Mouse (Mus musculus) v-Abl transformed pro-B cells (cell line): ENCODE data around the gene Glipr2.

Experiments used
- in situ Hi-C, 2 experiments: fragments of 400-800 bp; cut with MboI; formaldehyde crosslinking; loops; one replicate each; pipeline ENCODE4 v1.15.1; 2025; ENCODE audit not compliant: unreplicated experiment in 2 of 2

The Glipr2 gene

GRCm38 (mm10) chr4:43957292-43957845, at the start of gene Glipr2:
TSS of gene Glipr2 (plus strand) at chr4:43957401.
- in situ Hi-C loops = loop anchor here in 1 of 2 experiments (5.0 kb wide), 1 partner anchor 55 kb away; no protein-coding TSS in a partner anchor

DNA sequence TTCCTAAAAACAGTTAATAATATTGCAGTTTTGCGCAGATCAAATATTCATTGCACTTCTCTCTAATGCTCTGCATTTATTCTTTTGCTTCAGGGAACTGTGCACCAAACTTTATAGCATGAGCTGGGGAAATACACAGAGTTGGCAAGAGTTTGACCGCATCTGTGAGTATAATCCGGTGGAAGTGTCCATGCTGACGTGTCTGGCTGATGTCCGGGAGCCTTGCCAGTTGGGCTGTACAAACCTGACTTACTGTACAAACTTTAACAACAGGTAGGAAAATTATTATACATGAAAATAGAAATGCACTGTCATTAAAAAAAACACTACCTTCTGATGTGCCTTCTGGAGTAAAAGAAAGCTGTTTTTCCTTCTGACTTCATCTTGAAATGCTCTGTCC, 39.0 kb upstream of the Glipr2 start:
- in situ Hi-C loops = no loop called here

DNA sequence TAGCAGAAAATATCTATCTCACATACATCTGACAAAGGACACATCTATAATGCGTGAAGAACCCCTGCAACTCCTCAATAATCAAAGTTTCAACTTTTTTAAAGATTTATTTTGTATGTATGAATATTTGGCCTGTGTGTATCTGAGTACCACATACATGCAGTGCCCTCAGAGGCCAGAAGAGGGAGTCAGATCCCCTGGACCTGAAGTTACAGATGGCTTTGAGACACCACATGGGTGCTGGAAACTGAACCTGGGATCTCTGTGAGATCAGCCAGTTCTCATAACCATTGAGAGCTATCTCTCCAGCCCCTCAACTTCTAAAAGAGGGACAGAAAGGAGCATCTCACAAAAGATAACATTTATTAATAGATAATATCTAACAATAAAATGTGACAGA, 36.6 kb upstream of the Glipr2 start:
- in situ Hi-C loops = loop anchor here (10.0 kb wide), 2 partner anchors 204 to 374 kb away; no protein-coding TSS in a partner anchor

- in situ Hi-C loops = loop anchor here (5.0 to 10.0 kb wide), 3 partner anchors 57 to 370 kb away; partner anchors contain the start of gene Ccin (in 2 of the 2)
Measured at GRCm38 (mm10) chr4:43925125-43925524, 32.1 kb upstream of the Glipr2 start.

DNA sequence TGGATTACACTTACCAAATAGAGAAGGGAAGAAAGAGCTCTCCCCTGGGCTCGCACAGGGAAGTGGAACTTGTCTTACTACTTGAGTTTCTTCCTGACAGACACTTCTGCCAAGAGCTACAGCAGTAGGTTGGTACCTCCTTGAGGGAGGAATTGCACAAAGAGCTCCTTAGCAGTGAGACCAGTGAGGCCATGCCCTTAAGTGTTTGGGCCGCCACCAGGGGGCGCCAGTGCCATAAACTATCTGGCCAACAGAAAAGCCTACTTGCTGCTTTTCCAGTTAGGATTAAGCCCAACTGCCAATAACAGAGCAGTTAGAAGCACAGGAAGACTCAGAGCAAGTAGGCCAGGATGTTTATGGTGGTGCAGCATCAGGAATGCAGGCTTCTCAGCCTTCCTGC, 31.4 kb upstream of the Glipr2 start:
- in situ Hi-C loops = loop anchor here (5.0 to 10.0 kb wide), 3 partner anchors 57 to 369 kb away; partner anchors contain the start of gene Ccin (in 2 of the 2)

GRCm38 (mm10) chr4:43927826-43928225, 29.4 kb upstream of the Glipr2 start:
- in situ Hi-C loops = loop anchor here (5.0 to 10.0 kb wide), 3 partner anchors 54 to 367 kb away; partner anchors contain the start of gene Ccin (in 2 of the 2)

DNA sequence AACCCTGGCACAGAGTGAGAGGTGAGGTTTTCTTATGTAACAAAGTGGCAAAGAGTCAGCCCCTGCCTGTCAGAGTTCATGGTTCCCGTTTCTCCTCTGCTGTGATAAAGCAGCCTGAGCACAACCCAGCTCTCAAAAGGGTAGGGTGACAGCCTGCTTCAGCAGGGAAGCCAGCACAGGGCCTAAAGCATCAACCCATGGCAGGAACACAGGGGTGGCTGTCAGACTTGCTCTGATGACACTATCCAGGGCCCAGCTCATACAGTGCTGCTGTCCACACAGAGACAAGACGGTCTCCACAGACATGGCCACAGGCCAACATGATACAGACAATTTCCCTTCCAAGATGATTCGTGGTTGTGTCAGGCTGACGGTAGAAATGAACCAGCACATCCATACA, 25.3 kb upstream of the Glipr2 start:
- in situ Hi-C loops = no loop called here

DNA sequence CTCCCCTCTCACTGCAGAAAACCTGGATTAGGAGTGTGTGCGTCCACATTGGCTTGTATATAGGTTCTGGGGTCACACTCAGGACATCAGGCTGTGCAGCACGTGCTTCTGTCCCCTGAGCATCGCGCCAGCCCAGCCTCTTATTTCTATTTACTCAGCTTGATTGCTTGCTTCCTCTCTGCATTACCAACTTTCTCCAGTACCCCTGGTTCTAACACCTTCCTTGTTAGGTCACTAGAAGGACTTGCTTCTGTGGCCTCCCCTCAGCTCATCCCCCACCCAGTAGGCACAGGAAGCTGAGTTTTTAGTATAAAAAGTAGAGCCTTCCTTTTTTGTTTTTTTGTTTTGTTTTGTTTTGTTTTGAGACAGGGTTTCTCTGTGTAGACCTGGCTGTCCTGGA, 21.0 kb upstream of the Glipr2 start:
- in situ Hi-C loops = no loop called here

- in situ Hi-C loops = no loop called here
Measured at GRCm38 (mm10) chr4:43936749-43937674, 20.2 kb upstream of the Glipr2 start.

GRCm38 (mm10) chr4:43941315-43941714, 15.9 kb upstream of the Glipr2 start:
- in situ Hi-C loops = no loop called here

DNA sequence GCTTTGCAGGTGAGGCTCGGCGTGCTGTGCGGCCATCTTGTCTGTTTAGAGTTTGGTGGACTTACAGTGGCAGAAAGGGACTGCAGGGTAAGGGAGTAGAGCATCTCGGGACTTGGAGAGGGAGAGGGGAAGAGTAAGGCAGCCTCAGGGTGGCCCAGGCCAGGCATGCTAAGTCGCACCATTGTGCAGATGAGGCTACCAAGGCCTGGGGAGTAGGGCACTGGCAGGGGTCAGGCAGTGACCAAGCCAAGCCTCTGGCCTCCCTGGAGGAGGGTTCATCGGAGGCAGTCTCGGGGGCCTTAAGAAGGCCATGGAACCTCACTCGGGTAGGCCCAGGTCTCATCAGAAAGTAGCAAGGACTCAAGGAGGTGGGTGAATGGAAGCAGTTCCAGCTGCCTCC, 14.8 kb upstream of the Glipr2 start:
- in situ Hi-C loops = no loop called here

- in situ Hi-C loops = no loop called here
Measured at GRCm38 (mm10) chr4:43947571-43947970, 9.6 kb upstream of the Glipr2 start.

DNA sequence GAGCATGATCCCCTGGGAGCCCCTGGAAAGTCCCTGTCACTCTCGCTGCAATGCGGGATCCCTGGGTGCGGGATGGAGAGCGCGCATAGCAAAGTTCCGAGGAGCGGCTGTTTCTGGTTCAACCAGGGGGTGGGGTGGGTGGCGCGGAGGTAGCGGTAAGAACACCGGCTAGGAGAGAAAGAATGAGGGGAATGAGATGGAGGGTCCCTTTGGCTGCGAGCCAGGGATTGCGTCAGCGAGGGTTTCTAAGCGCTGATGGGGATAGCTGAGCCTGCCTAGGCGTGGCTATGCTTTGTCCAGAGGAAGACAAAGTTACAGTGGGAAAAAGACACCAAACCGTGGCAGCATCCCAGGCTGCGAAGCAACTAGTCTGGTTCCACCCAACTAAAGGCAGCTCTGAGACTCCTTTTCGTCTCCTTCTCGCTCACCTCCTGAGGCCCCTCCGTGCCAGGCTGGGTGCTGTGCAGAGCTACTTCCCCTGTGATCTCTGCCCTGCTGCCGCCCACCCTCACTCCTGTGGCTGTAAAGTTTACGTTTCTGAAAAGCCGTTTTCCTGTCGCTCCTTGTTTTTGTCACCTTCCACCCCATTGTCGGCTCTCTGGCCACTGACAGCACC, 753 bp downstream of the Glipr2 start:
- in situ Hi-C loops = loop anchor here in 1 of 2 experiments (5.0 kb wide), 1 partner anchor 54 kb away; no protein-coding TSS in a partner anchor

GRCm38 (mm10) chr4:43959523-43960179, 2.5 kb downstream of the Glipr2 start:
- in situ Hi-C loops = loop anchor here in 1 of 2 experiments (5.0 to 10.0 kb wide), 2 partner anchors 53 to 505 kb away; partner anchors contain the start of gene Cd72

GRCm38 (mm10) chr4:43960207-43960606, 3.0 kb downstream of the Glipr2 start:
- in situ Hi-C loops = loop anchor here in 1 of 2 experiments (10.0 kb wide), 1 partner anchor 505 kb away; the partner anchor contains the start of gene Cd72

- in situ Hi-C loops = loop anchor here in 1 of 2 experiments (10.0 kb wide), 1 partner anchor 510 kb away; the partner anchor contains the start of gene Cd72
Measured at GRCm38 (mm10) chr4:43964326-43964833, 7.2 kb downstream of the Glipr2 start.

DNA sequence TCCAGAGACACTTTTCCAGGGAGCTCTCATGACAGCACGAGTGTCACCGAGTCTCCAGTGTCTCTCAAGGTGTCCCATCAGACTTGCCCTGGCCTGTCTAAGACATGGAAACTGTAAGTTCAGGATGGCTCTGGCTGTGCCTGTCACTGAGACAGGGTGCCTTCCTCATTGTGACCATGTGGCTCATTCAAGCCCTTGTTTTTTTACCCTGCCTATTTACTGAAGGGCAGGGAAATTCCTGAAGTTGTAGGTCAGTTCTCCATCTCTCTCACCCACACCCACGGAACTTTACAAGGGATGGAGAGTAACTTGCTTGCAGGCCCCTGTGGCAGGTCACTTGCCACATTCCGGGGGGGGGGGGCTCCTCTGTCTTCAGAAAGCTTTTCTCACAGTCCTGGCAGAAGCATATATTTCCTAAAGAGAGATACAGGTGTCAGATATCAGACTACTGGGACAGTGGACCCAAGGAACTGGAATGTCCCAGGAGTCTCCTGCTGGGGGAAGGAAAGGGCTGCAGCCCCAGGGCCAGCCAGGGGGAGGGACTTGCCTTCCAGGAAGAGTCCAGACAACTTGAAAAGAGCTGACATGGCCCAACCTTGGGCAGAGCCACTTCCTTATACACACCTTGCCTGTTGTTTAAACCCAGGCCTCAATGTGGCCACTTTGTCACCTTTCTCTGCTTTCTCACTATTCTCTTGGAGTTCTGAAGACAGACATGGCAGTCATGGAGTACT, 7.9 kb downstream of the Glipr2 start:
- in situ Hi-C loops = loop anchor here in 1 of 2 experiments (10.0 kb wide), 1 partner anchor 510 kb away; the partner anchor contains the start of gene Cd72

- in situ Hi-C loops = loop anchor here in 1 of 2 experiments (10.0 kb wide), 1 partner anchor 511 kb away; the partner anchor contains the start of gene Cd72
Measured at GRCm38 (mm10) chr4:43965856-43966535, 8.8 kb downstream of the Glipr2 start.
